Mouse (Mus musculus): ENCODE results near the gene Gm10837. TPM values are rescaled to one million over a fixed set of nuclear protein-coding genes. Genes with fewer than 3 reads are reported as not detected.
A peak's percentile ranks its signal among the peaks of the same experiment; 100 is the strongest.

Gene Gm10837
- polyA plus RNA-seq, 1 experiment from 2014 or later, result 0.19 TPM

DNA sequence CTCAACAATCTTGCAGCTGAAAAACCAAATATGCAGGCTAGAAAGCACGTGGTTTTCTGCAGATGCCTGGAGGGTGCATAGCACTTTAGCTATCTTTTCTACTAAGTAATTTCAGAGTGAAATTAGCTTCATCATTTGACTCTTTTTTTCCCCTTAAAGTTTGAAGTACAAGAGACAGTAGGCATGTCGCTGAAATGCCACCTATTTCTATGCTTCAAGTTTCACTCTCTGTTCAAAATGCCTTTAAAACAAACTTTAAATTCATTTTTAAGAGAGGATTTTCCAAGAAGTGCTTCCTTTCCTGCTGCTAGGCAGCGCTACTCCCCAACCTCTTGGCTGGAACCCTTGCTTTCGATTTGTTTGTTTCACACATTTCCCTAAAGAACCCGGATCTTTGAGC lies 1.3 kb upstream of the Gm10837 start:
- Histone ChIP-seq H3K4me2 (ENCODE audit: low read length) (peak overlapping the region; percentile 30), H3K9me3 (replicated peaks; ENCODE audit: control insufficient read depth, low read length, poor library complexity, severe bottlenecking) (no peaks in the 10 kb centered on the region; the same call in 1 of the 2 replicates), H3K36me3 (ENCODE audit: control insufficient read depth, insufficient read depth, low read length) (no peaks in the 10 kb centered on the region), H3K4me3 (ENCODE audit: low read depth, low read length) (no peak overlapping the region), H3K27me3 (ENCODE audit: control insufficient read depth, insufficient read depth, low read depth, low read length) (peaks cover 35% of the 10 kb centered on the region), H3K9ac (ENCODE audit: low read depth, low read length) (no peak overlapping the region), H3K4me1 (ENCODE audit: control insufficient read depth, insufficient read depth, low read length) (peaks cover 2% of the 10 kb centered on the region; the same call in 1 of the 2 replicates), H3K27ac (ENCODE audit: low read length) (no peak overlapping the region)
- ATAC-seq, result no peak
- WGBS, result 2% methylated on average over 5 of the region's 5 CpGs

- 4% methylated on average over 12 of the region's 12 CpGs for WGBS
- Histone ChIP-seq H3K4me3 (ENCODE audit: low read depth, low read length) (no peak overlapping the region; the same call in 1 of the 2 replicates), H3K27ac (ENCODE audit: low read length) (peak overlapping the region; percentile 68; the same call in 1 of the 2 replicates), H3K9ac (ENCODE audit: low read depth, low read length) (no peak overlapping the region), H3K36me3 (ENCODE audit: control insufficient read depth, insufficient read depth, low read length) (no peaks in the 10 kb centered on the region), H3K9me3 (replicated peaks; ENCODE audit: control insufficient read depth, low read length, poor library complexity, severe bottlenecking) (peaks cover 3% of the 10 kb centered on the region; the same call in 1 of the 2 replicates), H3K27me3 (ENCODE audit: control insufficient read depth, insufficient read depth, low read depth, low read length) (peaks cover 27% of the 10 kb centered on the region), H3K4me1 (ENCODE audit: control insufficient read depth, insufficient read depth, low read length) (peaks cover 2% of the 10 kb centered on the region; the same call in 1 of the 2 replicates), H3K4me2 (ENCODE audit: low read length) (peak overlapping the region; percentile 42)
- no peak for ATAC-seq
Measured at GRCm38 (mm10) chr14:122489686-122490414, 536 bp upstream of the Gm10837 start.

DNA sequence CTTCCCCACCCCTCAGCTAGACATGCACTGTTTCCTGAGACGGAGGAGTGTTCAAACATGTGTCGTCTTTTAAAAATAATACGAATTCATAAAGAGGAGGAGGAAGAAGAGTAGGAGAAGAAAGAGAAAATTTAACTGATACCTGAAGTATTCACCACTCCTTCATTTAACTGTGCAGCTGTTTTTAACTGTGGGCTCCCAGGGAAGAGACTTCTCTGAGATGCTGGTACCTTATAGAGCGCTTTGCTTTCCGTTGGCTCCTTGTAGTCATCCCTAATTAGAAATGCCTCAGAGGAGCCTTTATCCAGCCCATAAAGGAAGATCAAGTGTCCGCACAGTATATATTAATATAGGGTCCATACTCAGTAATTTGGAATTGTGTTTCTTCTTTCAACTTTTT lies 1.1 kb downstream of the Gm10837 start:
- no peak overlapping the region for H3K4me2 ChIP-seq (ENCODE audit: low read length)
- no peaks in the 10 kb centered on the region for H3K36me3 ChIP-seq (ENCODE audit: control insufficient read depth, insufficient read depth, low read length)
- H3K9ac ChIP-seq (ENCODE audit: low read depth, low read length), result no peak overlapping the region
- H3K27ac ChIP-seq (ENCODE audit: low read length), result no peak overlapping the region
- H3K27me3 ChIP-seq (ENCODE audit: control insufficient read depth, insufficient read depth, low read depth, low read length), result peaks cover 24% of the 10 kb centered on the region
- WGBS, result 63% methylated on average over 6 of the region's 6 CpGs
- H3K4me1 ChIP-seq (ENCODE audit: control insufficient read depth, insufficient read depth, low read length), result no peaks in the 10 kb centered on the region
- H3K4me3 ChIP-seq (ENCODE audit: low read depth, low read length), result no peak overlapping the region
- peaks cover 3% of the 10 kb centered on the region; the same call in 1 of the 2 replicates for H3K9me3 ChIP-seq (replicated peaks; ENCODE audit: control insufficient read depth, low read length, poor library complexity, severe bottlenecking)
- ATAC-seq, result no peak

GRCm38 (mm10) chr14:122492015-122492414 lies 1.6 kb downstream of the Gm10837 start:
- Histone ChIP-seq H3K27me3 (ENCODE audit: control insufficient read depth, insufficient read depth, low read depth, low read length) (peaks cover 23% of the 10 kb centered on the region), H3K4me1 (ENCODE audit: control insufficient read depth, insufficient read depth, low read length) (no peaks in the 10 kb centered on the region), H3K9me3 (replicated peaks; ENCODE audit: control insufficient read depth, low read length, poor library complexity, severe bottlenecking) (peaks cover 3% of the 10 kb centered on the region; the same call in 1 of the 2 replicates), H3K9ac (ENCODE audit: low read depth, low read length) (no peak overlapping the region), H3K36me3 (ENCODE audit: control insufficient read depth, insufficient read depth, low read length) (no peaks in the 10 kb centered on the region), H3K4me2 (ENCODE audit: low read length) (no peak overlapping the region), H3K27ac (ENCODE audit: low read length) (no peak overlapping the region), H3K4me3 (ENCODE audit: low read depth, low read length) (no peak overlapping the region)
- no peak for ATAC-seq
- 70% methylated on average over 1 of the region's 1 CpGs for WGBS

DNA sequence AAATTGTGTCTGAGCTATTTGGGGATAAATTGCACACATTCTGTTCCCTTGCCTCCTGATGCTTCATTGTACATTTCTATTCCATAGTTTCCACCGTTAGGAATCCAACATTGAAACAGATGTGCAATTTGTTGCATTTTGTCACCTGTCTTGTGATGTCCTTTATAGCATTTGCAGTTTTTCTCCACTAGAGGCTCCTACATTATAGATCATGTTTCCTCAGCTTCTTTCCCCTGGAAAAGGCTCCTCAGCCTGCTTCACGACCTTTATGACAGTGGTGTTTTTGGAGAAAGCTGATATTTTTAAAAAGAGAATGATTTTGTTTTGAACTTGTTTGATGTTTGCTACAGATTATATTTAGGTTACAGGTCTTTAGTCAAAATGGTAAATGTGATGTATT lies 18.7 kb downstream of the Gm10837 start:
- no peaks in the 10 kb centered on the region for H3K27me3 ChIP-seq (ENCODE audit: control insufficient read depth, insufficient read depth, low read depth, low read length)
- H3K27ac ChIP-seq (ENCODE audit: low read length), result no peak overlapping the region
- no peaks in the 10 kb centered on the region for H3K36me3 ChIP-seq (ENCODE audit: control insufficient read depth, insufficient read depth, low read length)
- no peaks in the 10 kb centered on the region for H3K4me1 ChIP-seq (ENCODE audit: control insufficient read depth, insufficient read depth, low read length)
- no peak overlapping the region for H3K9ac ChIP-seq (ENCODE audit: low read depth, low read length)
- no peaks in the 10 kb centered on the region for H3K9me3 ChIP-seq (replicated peaks; ENCODE audit: control insufficient read depth, low read length, poor library complexity, severe bottlenecking)
- no peak overlapping the region for H3K4me3 ChIP-seq (ENCODE audit: low read depth, low read length)
- 24% methylated on average over 2 of the region's 2 CpGs for WGBS
- no peak overlapping the region for H3K4me2 ChIP-seq (ENCODE audit: low read length)
- ATAC-seq, result no peak

DNA sequence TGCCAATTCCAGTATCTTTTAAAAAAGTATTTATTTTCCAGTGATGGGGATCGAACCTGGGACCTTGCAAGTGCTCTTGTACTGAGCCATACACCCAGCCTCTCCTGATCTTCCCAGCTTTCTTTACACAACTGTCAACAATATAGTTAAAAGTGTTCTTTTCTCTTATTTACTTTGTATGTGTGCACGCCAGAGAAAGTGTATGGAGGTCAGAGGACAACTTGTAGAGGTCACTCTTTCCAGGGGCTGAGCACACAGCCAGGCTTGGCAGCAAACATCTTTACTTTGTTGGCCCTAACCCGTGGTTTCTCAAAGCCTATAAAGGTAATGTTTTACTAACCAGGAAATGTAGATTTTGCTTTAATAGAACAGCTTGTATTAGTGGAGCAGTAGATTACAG lies 21.1 kb downstream of the Gm10837 start:
- Histone ChIP-seq H3K9ac (ENCODE audit: low read depth, low read length) (no peak overlapping the region), H3K27me3 (ENCODE audit: control insufficient read depth, insufficient read depth, low read depth, low read length) (no peaks in the 10 kb centered on the region), H3K4me3 (ENCODE audit: low read depth, low read length) (no peak overlapping the region), H3K36me3 (ENCODE audit: control insufficient read depth, insufficient read depth, low read length) (no peaks in the 10 kb centered on the region), H3K27ac (ENCODE audit: low read length) (no peak overlapping the region), H3K4me1 (ENCODE audit: control insufficient read depth, insufficient read depth, low read length) (no peaks in the 10 kb centered on the region), H3K4me2 (ENCODE audit: low read length) (no peak overlapping the region), H3K9me3 (replicated peaks; ENCODE audit: control insufficient read depth, low read length, poor library complexity, severe bottlenecking) (no peaks in the 10 kb centered on the region)
- no peak for ATAC-seq
- WGBS, result 75% methylated on average over 3 of the region's 3 CpGs

- Histone ChIP-seq H3K4me3 (ENCODE audit: low read depth, low read length) (no peak overlapping the region), H3K4me2 (ENCODE audit: low read length) (no peak overlapping the region), H3K4me1 (ENCODE audit: control insufficient read depth, insufficient read depth, low read length) (no peaks in the 10 kb centered on the region), H3K9me3 (replicated peaks; ENCODE audit: control insufficient read depth, low read length, poor library complexity, severe bottlenecking) (no peaks in the 10 kb centered on the region), H3K9ac (ENCODE audit: low read depth, low read length) (no peak overlapping the region), H3K27ac (ENCODE audit: low read length) (no peak overlapping the region), H3K36me3 (ENCODE audit: control insufficient read depth, insufficient read depth, low read length) (no peaks in the 10 kb centered on the region), H3K27me3 (ENCODE audit: control insufficient read depth, insufficient read depth, low read depth, low read length) (no peaks in the 10 kb centered on the region)
- whole genome bisulfite sequencing, result 71% methylated on average over 1 of the region's 1 CpGs
- ATAC-seq, result no peak
Measured at GRCm38 (mm10) chr14:122513511-122514036, 23.2 kb downstream of the Gm10837 start.

DNA sequence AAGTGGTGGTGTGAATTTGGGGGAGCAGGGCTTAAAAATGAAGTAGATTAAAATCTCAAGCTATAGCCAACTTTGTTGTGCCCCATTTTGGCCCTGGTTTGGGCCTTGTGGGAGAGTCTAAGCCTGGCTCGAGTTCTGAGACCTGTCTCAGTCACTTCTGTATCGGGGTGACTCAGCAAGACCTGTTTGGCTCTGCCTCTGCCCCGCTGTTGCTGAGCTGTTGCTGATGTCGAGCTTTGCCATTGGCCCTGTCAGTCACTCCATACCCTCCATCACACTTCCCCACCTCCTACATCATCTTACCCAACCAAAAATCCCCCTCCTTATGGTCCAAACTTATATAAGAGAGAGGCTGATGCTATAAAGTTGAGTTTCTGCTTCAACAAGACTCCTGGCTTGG lies 38.1 kb downstream of the Gm10837 start:
- Histone ChIP-seq H3K4me2 (ENCODE audit: low read length) (no peak overlapping the region), H3K27ac (ENCODE audit: low read length) (no peak overlapping the region), H3K27me3 (ENCODE audit: control insufficient read depth, insufficient read depth, low read depth, low read length) (no peaks in the 10 kb centered on the region), H3K4me1 (ENCODE audit: control insufficient read depth, insufficient read depth, low read length) (0 out of 2 replicates have a peak, but pooled peaks cover 2% of the 10 kb centered on the region), H3K36me3 (ENCODE audit: control insufficient read depth, insufficient read depth, low read length) (no peaks in the 10 kb centered on the region), H3K9me3 (replicated peaks; ENCODE audit: control insufficient read depth, low read length, poor library complexity, severe bottlenecking) (0 out of 2 replicates have a peak, but pooled peaks cover 5% of the 10 kb centered on the region), H3K9ac (ENCODE audit: low read depth, low read length) (no peak overlapping the region), H3K4me3 (ENCODE audit: low read depth, low read length) (no peak overlapping the region)
- ATAC-seq, result no peak
- WGBS, result 82% methylated on average over 4 of the region's 4 CpGs

Measured in midbrain, embryonic 16.5 days (tissue).